Mouse (Mus musculus) MEL (cell line): ENCODE results near the gene Srarp.

Experiments
- CHD2 ChIP-seq: IDR thresholded peaks from 2 replicates; pipeline ENCODE4 v1.6.1; 2011; ENCODE audit warnings: low read length, improper control_type of control experiment
- CTCF ChIP-seq, 3 experiments: IDR thresholded peaks in 2 of 3; conservative IDR thresholded peaks in 1 of 3; 2 replicates each; pipeline ENCODE4 v1.5.1; 2011 to 2012; ENCODE audit warnings: low read length in 3 of 3, low read depth in 2 of 3, mild to moderate bottlenecking in 2 of 3, improper control_type of control experiment in 1 of 3, inconsistent platforms in 1 of 3, mixed read lengths in 1 of 3, moderate library complexity in 1 of 3; ENCODE audit not compliant: control insufficient read depth in 1 of 3, insufficient read depth in 1 of 3, poor library complexity in 1 of 3, severe bottlenecking in 1 of 3
- EP300 ChIP-seq, 2 experiments: IDR thresholded peaks; 2 replicates each; pipeline ENCODE4 v1.6.1; 2011; ENCODE audit warnings: improper control_type of control experiment in 2 of 2, low read length in 2 of 2, low read depth in 1 of 2, mild to moderate bottlenecking in 1 of 2
- GABPA ChIP-seq: IDR thresholded peaks from 2 replicates; pipeline ENCODE4 v1.6.1; 2012; ENCODE audit warnings: low read depth, mild to moderate bottlenecking, inconsistent platforms, low read length, improper control_type of control experiment, moderate library complexity
- GATA1 ChIP-seq: IDR thresholded peaks from 2 replicates; pipeline ENCODE4 v1.6.1; 2011; ENCODE audit warnings: low read depth, low read length, improper control_type of control experiment
- HCFC1 ChIP-seq: IDR thresholded peaks from 2 replicates; pipeline ENCODE4 v1.6.1; 2012; ENCODE audit warnings: low read depth, mild to moderate bottlenecking, inconsistent platforms, low read length, improper control_type of control experiment, moderate library complexity
- MAX ChIP-seq: IDR thresholded peaks from 2 replicates; pipeline ENCODE4 v1.6.1; 2011; ENCODE audit warnings: low read length, improper control_type of control experiment
- MXI1 ChIP-seq: IDR thresholded peaks from 2 replicates; pipeline ENCODE4 v1.6.1; 2011; ENCODE audit warnings: mild to moderate bottlenecking, low read depth, low read length, improper control_type of control experiment
- MYC ChIP-seq: IDR thresholded peaks from 2 replicates; pipeline ENCODE4 v1.6.1; 2011; ENCODE audit warnings: low read depth, mild to moderate bottlenecking, low read length, improper control_type of control experiment, moderate library complexity
- POLR2A ChIP-seq, 2 experiments: IDR thresholded peaks; 2 replicates each; pipeline ENCODE4 v1.6.1; 2011 to 2012; ENCODE audit warnings: low read length in 2 of 2, mild to moderate bottlenecking in 2 of 2, control low read depth in 1 of 2, improper control_type of control experiment in 1 of 2, low read depth in 1 of 2, moderate library complexity in 1 of 2; ENCODE audit not compliant: control insufficient read depth in 1 of 2, insufficient read depth in 1 of 2, poor library complexity in 1 of 2
- SMC3 ChIP-seq: IDR thresholded peaks from 2 replicates; pipeline ENCODE4 v1.6.1; 2011; ENCODE audit warnings: low read depth, low read length, improper control_type of control experiment
- TCF12 ChIP-seq: IDR thresholded peaks from 2 replicates; pipeline ENCODE4 v1.6.1; 2014; ENCODE audit warnings: low read depth, mild to moderate bottlenecking, inconsistent platforms, low read length, improper control_type of control experiment, moderate library complexity
- USF2 ChIP-seq, 2 experiments: IDR thresholded peaks; 2 replicates each; pipeline ENCODE4 v1.6.1; 2011 to 2012; ENCODE audit warnings: improper control_type of control experiment in 2 of 2, low read length in 2 of 2, borderline replicate concordance in 1 of 2, inconsistent platforms in 1 of 2, low read depth in 1 of 2, mild to moderate bottlenecking in 1 of 2; ENCODE audit not compliant: insufficient read depth in 1 of 2
- ZMIZ1 ChIP-seq: IDR thresholded peaks from 2 replicates; pipeline ENCODE4 v1.6.1; 2012; ENCODE audit warnings: low read depth, mild to moderate bottlenecking, inconsistent platforms, low read length, improper control_type of control experiment, moderate library complexity

DNA sequence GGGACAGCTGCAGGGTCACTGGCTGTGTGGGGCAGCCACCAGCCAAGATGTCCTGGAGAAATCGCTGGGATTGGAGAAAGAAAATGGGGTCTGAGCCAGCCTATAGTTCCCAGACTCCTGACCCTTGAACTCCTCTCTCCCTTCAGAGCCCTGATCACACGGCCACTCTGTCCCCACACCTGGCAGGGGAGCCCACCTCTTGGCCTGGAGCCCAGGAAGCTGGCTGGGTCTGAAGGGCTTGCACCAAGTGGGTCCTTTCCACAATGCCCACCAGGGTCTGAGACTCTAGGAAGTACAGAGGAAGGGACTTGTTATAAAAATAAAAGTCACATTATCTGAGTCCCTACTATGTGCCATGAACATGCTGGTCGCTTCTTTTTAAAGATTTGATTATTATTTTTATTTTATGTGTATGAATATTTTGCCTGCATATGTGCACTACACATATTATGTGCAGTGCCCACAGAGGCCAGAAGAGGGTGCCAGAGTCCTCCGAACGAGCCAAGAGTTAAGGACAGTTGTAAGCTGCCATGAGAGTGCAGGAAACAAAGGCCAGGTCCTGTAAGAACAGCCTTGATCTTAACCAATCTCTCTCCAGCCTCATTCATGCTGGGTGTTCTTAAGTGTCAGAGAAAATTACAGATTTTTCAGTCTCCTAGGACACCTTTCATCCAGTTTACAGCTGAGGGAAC, 48.7 kb downstream of the Srarp start:
- TF ChIP-seq MAX (no peak), CTCF (IDR thresholded peaks at IDR 0.05 in 2 of 3, conservative IDR thresholded peaks at IDR 0.05 in 1 of 3; ENCODE audit: control insufficient read depth in 1 of 3, insufficient read depth in 1 of 3, low read depth in 2 of 3, low read length in 3 of 3, poor library complexity in 1 of 3, severe bottlenecking in 1 of 3) (peak; percentile 82 to 91 (median 87)), CHD2 (no peak), GABPA (no peak), POLR2A (IDR thresholded peaks at IDR 0.05; ENCODE audit: control insufficient read depth in 1 of 2, insufficient read depth in 1 of 2, low read depth in 1 of 2, low read length in 2 of 2, poor library complexity in 1 of 2) (no peak), EP300 (IDR thresholded peaks at IDR 0.05; ENCODE audit: low read depth in 1 of 2, low read length in 2 of 2) (no peak), GATA1 (no peak), ZMIZ1 (no peak), MXI1 (no peak), HCFC1 (no peak), USF2 (IDR thresholded peaks at IDR 0.05; ENCODE audit: borderline replicate concordance in 1 of 2, insufficient read depth in 1 of 2, low read depth in 1 of 2, low read length in 2 of 2) (no peak), SMC3 (peak; percentile 72), MYC (no peak), TCF12 (no peak)
